8 mouse cellular contexts compared by ENCODE assay signal in genomic region chr9:110244889-110245589, GRCm38 (mm10). TPM values are rescaled to one million over a fixed set of nuclear protein-coding genes. Genes with fewer than 3 reads are reported as not detected.
DNase-seq lines count a peak whose midpoint lies in the region; ATAC-seq and TF ChIP-seq lines count a peak whose summit lies in the region.

No protein-coding gene starts in this region.

- no peak for TF ChIP-seq POLR2A in liver, adult 2 months (IDR thresholded peaks at IDR 0.05; ENCODE audit: extremely low read depth, insufficient read depth, low read length)

- peak overlapping the region; percentile 78 for H3K9ac ChIP-seq in liver, adult 2 months (ENCODE audit: low read depth, low read length)
- peak overlapping the region; percentile 36 for H3K9ac ChIP-seq in intestine, embryonic 15.5 days
- H3K9ac ChIP-seq in limb, embryonic 12.5 days (replicated peaks) = peak overlapping the region; percentile 60
- H3K9ac ChIP-seq in neural tube, embryonic 12.5 days = peak overlapping the region; percentile 79

- H3K9me3 ChIP-seq in intestine, embryonic 15.5 days = no peaks in the 10 kb centered on the region
- H3K9me3 ChIP-seq in limb, embryonic 12.5 days = no peaks in the 10 kb centered on the region
- no peaks in the 10 kb centered on the region for H3K9me3 ChIP-seq in neural tube, embryonic 12.5 days

- H3K27ac ChIP-seq in liver, adult 2 months (replicated peaks; ENCODE audit: insufficient read depth, low read depth, low read length) = peak overlapping the region; percentile 31; the same call in 1 of the 2 replicates
- H3K27ac ChIP-seq in intestine, embryonic 15.5 days = no peak overlapping the region
- H3K27ac ChIP-seq in limb, embryonic 12.5 days = no peak overlapping the region
- H3K27ac ChIP-seq in neural tube, embryonic 12.5 days = peak overlapping the region; percentile 72

- H3K4me1 ChIP-seq in liver, adult 2 months (ENCODE audit: control insufficient read depth, insufficient read depth, low read length) = peaks cover 3% of the 10 kb centered on the region; the same call in 1 of the 2 replicates
- peaks cover 17% of the 10 kb centered on the region for H3K4me1 ChIP-seq in intestine, embryonic 15.5 days (replicated peaks)
- H3K4me1 ChIP-seq in limb, embryonic 12.5 days (replicated peaks) = peaks cover 23% of the 10 kb centered on the region
- peaks cover 44% of the 10 kb centered on the region for H3K4me1 ChIP-seq in neural tube, embryonic 12.5 days

- H3K79me2 ChIP-seq in liver, adult 2 months (ENCODE audit: control insufficient read depth, insufficient read depth, low read length) = no peaks in the 10 kb centered on the region

- peak overlapping the region; percentile 99 for H3K4me2 ChIP-seq in intestine, embryonic 15.5 days (replicated peaks)
- H3K4me2 ChIP-seq in limb, embryonic 12.5 days = peak overlapping the region; percentile 100
- peak overlapping the region; percentile 100 for H3K4me2 ChIP-seq in neural tube, embryonic 12.5 days (replicated peaks)

- no peaks in the 10 kb centered on the region for H3K27me3 ChIP-seq in liver, adult 2 months (ENCODE audit: control insufficient read depth, insufficient read depth, low read length)
- H3K27me3 ChIP-seq in intestine, embryonic 15.5 days (replicated peaks) = peaks cover 14% of the 10 kb centered on the region
- H3K27me3 ChIP-seq in limb, embryonic 12.5 days = peaks cover 61% of the 10 kb centered on the region
- H3K27me3 ChIP-seq in neural tube, embryonic 12.5 days (replicated peaks) = no peaks in the 10 kb centered on the region

- 2% methylated on average over 93 of the region's 93 CpGs for WGBS in liver, adult 2 months
- under 1% methylated on average over 88 of the region's 93 CpGs for WGBS in intestine, embryonic 15.5 days
- 2% methylated on average over 93 of the region's 93 CpGs for WGBS in limb, embryonic 12.5 days
- WGBS in neural tube, embryonic 12.5 days = under 1% methylated on average over 93 of the region's 93 CpGs

- peak overlapping the region; percentile 79 for H3K4me3 ChIP-seq in liver, adult 2 months (ENCODE audit: insufficient read depth, low read depth, low read length)
- peak overlapping the region; percentile 60 for H3K4me3 ChIP-seq in intestine, embryonic 15.5 days (replicated peaks)
- H3K4me3 ChIP-seq in limb, embryonic 12.5 days (replicated peaks) = peak overlapping the region; percentile 65
- H3K4me3 ChIP-seq in neural tube, embryonic 12.5 days = peak overlapping the region; percentile 71

- no peaks in the 10 kb centered on the region for H3K36me3 ChIP-seq in liver, adult 2 months (ENCODE audit: control insufficient read depth, insufficient read depth, low read length)
- H3K36me3 ChIP-seq in intestine, embryonic 15.5 days = no peaks in the 10 kb centered on the region
- peaks cover 20% of the 10 kb centered on the region for H3K36me3 ChIP-seq in limb, embryonic 12.5 days
- H3K36me3 ChIP-seq in neural tube, embryonic 12.5 days = peaks cover 19% of the 10 kb centered on the region; the same call in 1 of the 2 replicates

- DNase-seq in liver, adult 2 months (ENCODE audit: extremely low read depth, low read depth, low spot score) = no peak
- no peak for DNase-seq in liver
- DNase-seq in cerebellum, adult 18-20 months = peak; percentile 70 to 79
- peak; percentile 5 to 22 for DNase-seq in thymus, postnatal 10 days (ENCODE audit: low spot score in 2 of 2)

- no peak for TF ChIP-seq CTCF in liver, adult 2 months (IDR thresholded peaks at IDR 0.05; ENCODE audit: low read depth, low read length)

- peak; percentile 45 for ATAC-seq in frontal cortex, adult (ENCODE audit: low TSS enrichment)
- ATAC-seq in intestine, embryonic 15.5 days = peak; percentile 55
- ATAC-seq in limb, embryonic 12.5 days (ENCODE audit: insufficient number of reproducible peaks, insufficient read depth, low FRiP score, low TSS enrichment, low read depth) = peak; percentile 9; the same call in 1 of the 2 replicates
- peak; percentile 46 for ATAC-seq in neural tube, embryonic 12.5 days (ENCODE audit: low FRiP score, low read depth)

RNA-seq across cellular contexts. Expression of gene Cspg5, which starts 1.5 kb away (rescaled TPM):
- 0.09 and 0.13 TPM in 2 replicates for total RNA-seq in liver, adult 2 months (2014; rRNA removed)
- polyA plus RNA-seq in liver, adult 2 months (2012; rRNA removed) = 0.16 and 0.30 TPM in 2 replicates
- polyA plus RNA-seq in intestine, embryonic 15.5 days (2015; fragmentation: Nextera tagmentation; extraction: Ambion mirVana) = 3.9 and 4.6 TPM in 2 replicates
- 0.76 and 1.4 TPM in 2 replicates for polyA plus RNA-seq in limb, embryonic 12.5 days (2016; fragmentation: Nextera tagmentation; extraction: Ambion mirVana)
- polyA plus RNA-seq in neural tube, embryonic 12.5 days (2016; fragmentation: Nextera tagmentation; extraction: Ambion mirVana) = 36.2 and 42.6 TPM in 2 replicates

RNA-seq across cellular contexts. Expression of gene Elp6, which starts 59.9 kb away (rescaled TPM):
- total RNA-seq in liver, adult 2 months (2014; rRNA removed) = 5.0 and 5.9 TPM in 2 replicates
- polyA plus RNA-seq in liver, adult 2 months (2012; rRNA removed) = 6.6 and 7.3 TPM in 2 replicates
- polyA plus RNA-seq in intestine, embryonic 15.5 days (2015; fragmentation: Nextera tagmentation; extraction: Ambion mirVana) = 22.0 and 22.3 TPM in 2 replicates
- 37.2 and 40.9 TPM in 2 replicates for polyA plus RNA-seq in limb, embryonic 12.5 days (2016; fragmentation: Nextera tagmentation; extraction: Ambion mirVana)
- polyA plus RNA-seq in neural tube, embryonic 12.5 days (2016; fragmentation: Nextera tagmentation; extraction: Ambion mirVana) = 39.9 and 41.2 TPM in 2 replicates

Comparison
In these comparisons a context has a peak if more than half of its experiments do, and no peak if none do; other contexts are left out.
1. DNase-seq: peak in cerebellum, adult 18-20 months (2 of 2) and thymus, postnatal 10 days (2 of 2); none in liver, adult 2 months (single experiment) and liver (single experiment).
2. H3K27ac ChIP-seq: peak in liver, adult 2 months (single experiment) and neural tube, embryonic 12.5 days (single experiment); none in intestine, embryonic 15.5 days (single experiment) and limb, embryonic 12.5 days (single experiment).
3. Peak in every context shown above with its lines, with median percentiles within 50 percentile points of each other: H3K4me3 ChIP-seq, H3K9ac ChIP-seq, ATAC-seq and H3K4me2 ChIP-seq.